Mouse (Mus musculus) adrenal gland, adult (tissue): Measurements from ENCODE around the gene Olfr356.

Source experiments
- DNase-seq, 2 experiments: peaks; one replicate each; pipeline ENCODE4 v3.0.0; 2022 to 2023; ENCODE audit warnings: low spot score in 1 of 2; ENCODE audit not compliant: inconsistent age in 2 of 2

The Olfr356 gene

GRCm38 (mm10) chr2:36936821-36937220 is at the start of gene Olfr356:
Gene Olfr356 (plus strand): TSS chr2:36937121.
- no peak for DNase-seq

- no peak for DNase-seq
Measured at GRCm38 (mm10) chr2:36892836-36893235, 44.1 kb upstream of the Olfr356 start, which contains the start of gene Olfr353. Gene Olfr353 (minus strand): TSS chr2:36892936.

DNA sequence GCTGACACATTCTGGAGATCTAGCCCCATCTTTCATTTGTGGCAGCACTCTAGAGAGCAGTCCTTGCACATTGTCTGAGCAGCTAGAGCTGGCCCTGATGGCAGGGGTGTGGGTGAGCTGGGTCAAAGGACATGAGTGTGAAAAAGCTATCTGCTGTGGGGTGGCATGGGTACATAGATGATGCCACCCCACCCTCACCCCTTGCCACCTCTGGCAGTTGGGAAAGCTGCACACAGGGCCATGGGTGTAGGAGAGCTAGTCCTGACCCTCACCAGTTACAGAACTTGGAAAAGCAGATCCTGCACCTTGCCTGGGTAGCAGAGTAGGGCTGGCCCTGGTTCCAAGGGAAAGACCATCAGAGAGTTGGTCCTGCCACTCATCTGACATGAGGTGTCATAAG is 39.8 kb upstream of the Olfr356 start:
- DNase-seq = no peak

DNA sequence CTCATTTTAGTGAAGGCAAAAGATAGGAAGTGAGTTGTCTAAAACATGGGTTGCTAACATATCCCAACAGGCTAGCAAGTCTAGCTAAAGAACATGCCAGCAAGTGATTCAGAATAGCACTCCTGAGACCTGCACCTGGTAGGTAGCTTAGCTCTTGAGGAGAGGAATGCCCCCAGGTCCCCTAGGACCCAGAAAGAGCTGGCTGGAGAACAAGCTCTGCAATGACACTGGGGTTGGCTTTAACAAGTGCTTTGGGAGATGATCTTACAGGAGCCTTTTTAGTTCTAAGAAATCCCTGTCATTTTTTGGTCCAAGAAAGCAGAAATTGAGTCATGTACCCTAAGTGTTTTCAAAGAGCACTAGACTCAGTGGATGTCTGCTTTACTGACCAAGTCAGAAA is 31.5 kb upstream of the Olfr356 start, which contains the start of gene Olfr354:
Gene Olfr354 (plus strand): TSS at position 301 of the 400 bp plus-strand sequence.
- DNase-seq = no peak

- no peak for DNase-seq
Measured at GRCm38 (mm10) chr2:36928797-36929196, 8.1 kb upstream of the Olfr356 start, which contains the start of gene Olfr355. Gene Olfr355 (minus strand): TSS chr2:36928897.
